Mouse (Mus musculus): Measurements from ENCODE around the gene Napa.

Gene Napa

GRCm38 (mm10) chr7:16098021-16099017 lies at the start of gene Napa:
Gene Napa, plus strand, starts transcription at chr7:16098458.
- DNase-seq (ENCODE audit: low spot score), result peak; percentile 98

- DNase-seq (ENCODE audit: low spot score), result peak; percentile 65
Observed at GRCm38 (mm10) chr7:16048675-16049575, 49.3 kb upstream of the Napa start.

- DNase-seq (ENCODE audit: low spot score), result no peak
Observed at GRCm38 (mm10) chr7:16049576-16049915, 48.7 kb upstream of the Napa start.

- DNase-seq (ENCODE audit: low spot score), result no peak
Observed at GRCm38 (mm10) chr7:16050600-16050999, 47.7 kb upstream of the Napa start.

GRCm38 (mm10) chr7:16051883-16052595 lies 46.2 kb upstream of the Napa start:
- DNase-seq (ENCODE audit: low spot score), result peak; percentile 81

- DNase-seq (ENCODE audit: low spot score), result peak; percentile 94
Observed at GRCm38 (mm10) chr7:16052684-16053083, 45.6 kb upstream of the Napa start.

GRCm38 (mm10) chr7:16053105-16053504 lies 45.2 kb upstream of the Napa start:
- DNase-seq (ENCODE audit: low spot score), result peak; percentile 28

GRCm38 (mm10) chr7:16054966-16055365 lies 43.3 kb upstream of the Napa start:
- no peak for DNase-seq (ENCODE audit: low spot score)

- no peak for DNase-seq (ENCODE audit: low spot score)
Observed at GRCm38 (mm10) chr7:16055665-16056064, 42.6 kb upstream of the Napa start.

- DNase-seq (ENCODE audit: low spot score), result peak; percentile 65
Observed at GRCm38 (mm10) chr7:16056459-16057135, 41.7 kb upstream of the Napa start.

- DNase-seq (ENCODE audit: low spot score), result peak; percentile 37
Observed at GRCm38 (mm10) chr7:16057136-16057534, 41.1 kb upstream of the Napa start.

- DNase-seq (ENCODE audit: low spot score), result no peak
Observed at GRCm38 (mm10) chr7:16061219-16062098, 36.8 kb upstream of the Napa start, which contains the start of gene Zfp541. Gene Zfp541, plus strand, starts transcription at chr7:16061814.

- no peak for DNase-seq (ENCODE audit: low spot score)
Observed at GRCm38 (mm10) chr7:16062099-16062420, 36.2 kb upstream of the Napa start.

GRCm38 (mm10) chr7:16063490-16063889 lies 34.8 kb upstream of the Napa start:
- DNase-seq (ENCODE audit: low spot score), result no peak

- DNase-seq (ENCODE audit: low spot score), result no peak
Observed at GRCm38 (mm10) chr7:16070846-16071245, 27.4 kb upstream of the Napa start.

GRCm38 (mm10) chr7:16071906-16072305 lies 26.4 kb upstream of the Napa start:
- DNase-seq (ENCODE audit: low spot score), result no peak

GRCm38 (mm10) chr7:16079947-16080346 lies 18.3 kb upstream of the Napa start:
- DNase-seq (ENCODE audit: low spot score), result no peak

- DNase-seq (ENCODE audit: low spot score), result no peak
Observed at GRCm38 (mm10) chr7:16080581-16080980, 17.7 kb upstream of the Napa start.

GRCm38 (mm10) chr7:16083361-16083760 lies 14.9 kb upstream of the Napa start:
- no peak for DNase-seq (ENCODE audit: low spot score)

- DNase-seq (ENCODE audit: low spot score), result no peak
Observed at GRCm38 (mm10) chr7:16087587-16087986, 10.7 kb upstream of the Napa start.
